Mouse (Mus musculus): ENCODE results near the gene Hid1.

The Hid1 gene

GRCm38 (mm10) chr11:115341866-115342265 is 25.7 kb downstream of the Hid1 start:
- no peak for ATAC-seq (ENCODE audit: insufficient number of reproducible peaks, low FRiP score, low TSS enrichment)

GRCm38 (mm10) chr11:115341246-115341645 is 26.3 kb downstream of the Hid1 start:
- ATAC-seq (ENCODE audit: insufficient number of reproducible peaks, low FRiP score, low TSS enrichment) = no peak

- ATAC-seq (ENCODE audit: insufficient number of reproducible peaks, low FRiP score, low TSS enrichment) = no peak
Observed at GRCm38 (mm10) chr11:115337826-115338225, 29.7 kb downstream of the Hid1 start.

GRCm38 (mm10) chr11:115337350-115337749 is 30.2 kb downstream of the Hid1 start:
- ATAC-seq (ENCODE audit: insufficient number of reproducible peaks, low FRiP score, low TSS enrichment) = no peak

GRCm38 (mm10) chr11:115336115-115336514 is 31.4 kb downstream of the Hid1 start:
- ATAC-seq (ENCODE audit: insufficient number of reproducible peaks, low FRiP score, low TSS enrichment) = no peak

GRCm38 (mm10) chr11:115335223-115335622 is 32.3 kb downstream of the Hid1 start:
- no peak for ATAC-seq (ENCODE audit: insufficient number of reproducible peaks, low FRiP score, low TSS enrichment)

GRCm38 (mm10) chr11:115334531-115334930 is 33.0 kb downstream of the Hid1 start, which contains the start of gene Otop3:
Otop3 (plus strand) TSS chr11:115334731.
- no peak for ATAC-seq (ENCODE audit: insufficient number of reproducible peaks, low FRiP score, low TSS enrichment)

GRCm38 (mm10) chr11:115329339-115329738 is 38.2 kb downstream of the Hid1 start:
- ATAC-seq (ENCODE audit: insufficient number of reproducible peaks, low FRiP score, low TSS enrichment) = no peak

- ATAC-seq (ENCODE audit: insufficient number of reproducible peaks, low FRiP score, low TSS enrichment) = no peak
Observed at GRCm38 (mm10) chr11:115326730-115327129, 40.8 kb downstream of the Hid1 start.

- no peak for ATAC-seq (ENCODE audit: insufficient number of reproducible peaks, low FRiP score, low TSS enrichment)
Observed at GRCm38 (mm10) chr11:115323354-115323753, 44.2 kb downstream of the Hid1 start.

GRCm38 (mm10) chr11:115321906-115322693 is 45.5 kb downstream of the Hid1 start, which contains the start of gene Ush1g:
Ush1g (minus strand) TSS chr11:115322041.
- ATAC-seq (ENCODE audit: insufficient number of reproducible peaks, low FRiP score, low TSS enrichment) = peak; percentile 55; the same call in 1 of the 2 replicates

- ATAC-seq (ENCODE audit: insufficient number of reproducible peaks, low FRiP score, low TSS enrichment) = 0 out of 2 replicates have a peak, but pooled peaks have one; percentile 36
Observed at GRCm38 (mm10) chr11:115319704-115320383, 47.7 kb downstream of the Hid1 start.

GRCm38 (mm10) chr11:115318245-115319027 is 49.1 kb downstream of the Hid1 start:
- no peak for ATAC-seq (ENCODE audit: insufficient number of reproducible peaks, low FRiP score, low TSS enrichment)

GRCm38 (mm10) chr11:115317204-115317603 is 50.4 kb downstream of the Hid1 start:
- ATAC-seq (ENCODE audit: insufficient number of reproducible peaks, low FRiP score, low TSS enrichment) = no peak

- no peak for ATAC-seq (ENCODE audit: insufficient number of reproducible peaks, low FRiP score, low TSS enrichment)
Observed at GRCm38 (mm10) chr11:115314249-115314648, 53.3 kb downstream of the Hid1 start.

- no peak for ATAC-seq (ENCODE audit: insufficient number of reproducible peaks, low FRiP score, low TSS enrichment)
Observed at GRCm38 (mm10) chr11:115308781-115309180, 58.8 kb downstream of the Hid1 start.

- no peak for ATAC-seq (ENCODE audit: insufficient number of reproducible peaks, low FRiP score, low TSS enrichment)
Observed at GRCm38 (mm10) chr11:115306863-115307262, 60.7 kb downstream of the Hid1 start, which contains the start of gene Otop2. Otop2 (plus strand) TSS chr11:115307163.

GRCm38 (mm10) chr11:115303167-115303566 is 64.4 kb downstream of the Hid1 start:
- no peak for ATAC-seq (ENCODE audit: insufficient number of reproducible peaks, low FRiP score, low TSS enrichment)

GRCm38 (mm10) chr11:115301351-115301750 is 66.2 kb downstream of the Hid1 start:
- ATAC-seq (ENCODE audit: insufficient number of reproducible peaks, low FRiP score, low TSS enrichment) = no peak

- ATAC-seq (ENCODE audit: insufficient number of reproducible peaks, low FRiP score, low TSS enrichment) = no peak
Observed at GRCm38 (mm10) chr11:115300745-115301144, 66.8 kb downstream of the Hid1 start.

GRCm38 (mm10) chr11:115298160-115298559 is 69.4 kb downstream of the Hid1 start:
- ATAC-seq (ENCODE audit: insufficient number of reproducible peaks, low FRiP score, low TSS enrichment) = no peak
